Mouse (Mus musculus) myocyte (in vitro differentiated cells): ENCODE data around the gene Gapt.

ENCODE experiments used
- E2F4 ChIP-seq: IDR thresholded peaks from one replicate; pipeline ENCODE4 v1.6.1; 2011; ENCODE audit warnings: mild to moderate bottlenecking, control low read depth, moderate library complexity; ENCODE audit not compliant: insufficient read depth
- POLR2A ChIP-seq: IDR thresholded peaks from one replicate; pipeline ENCODE4 v1.6.1; 2011; ENCODE audit warnings: low read depth, mild to moderate bottlenecking, control low read depth, moderate library complexity; ENCODE audit not compliant: insufficient read length
- USF1 ChIP-seq: IDR thresholded peaks from one replicate; pipeline ENCODE4 v1.6.1; 2011; ENCODE audit warnings: low read depth, mild to moderate bottlenecking, control low read depth, moderate library complexity

DNA sequence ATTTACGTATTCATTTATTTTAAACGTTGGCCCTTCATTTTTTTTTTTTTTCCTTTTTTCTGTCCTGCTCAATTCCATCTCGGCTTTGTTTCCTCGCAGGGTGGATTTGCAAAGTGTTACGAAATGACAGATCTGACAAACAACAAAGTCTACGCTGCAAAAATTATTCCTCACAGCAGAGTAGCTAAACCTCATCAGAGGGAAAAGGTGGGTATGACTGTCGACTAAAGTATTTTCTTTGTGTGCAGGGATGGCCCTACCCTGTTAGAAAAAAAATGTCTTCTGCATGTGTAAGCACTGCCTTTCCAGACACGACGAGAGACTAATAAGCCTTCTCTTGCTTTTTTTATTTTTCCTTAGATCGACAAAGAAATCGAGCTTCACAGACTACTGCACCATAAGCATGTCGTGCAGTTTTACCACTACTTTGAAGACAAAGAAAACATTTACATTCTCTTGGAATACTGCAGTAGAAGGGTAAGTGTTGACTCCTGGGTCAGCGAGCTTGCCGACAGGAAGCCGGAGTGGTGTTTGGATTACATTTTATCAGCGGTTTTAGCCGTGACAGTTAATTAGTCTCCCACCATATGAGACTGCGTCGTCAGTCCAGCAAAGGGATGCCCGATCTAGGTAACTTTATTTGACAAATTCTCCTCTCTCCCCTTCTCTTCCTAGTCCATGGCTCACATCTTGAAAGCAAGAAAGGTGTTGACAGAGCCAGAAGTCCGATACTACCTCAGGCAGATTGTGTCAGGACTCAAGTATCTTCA is 39.1 kb upstream of the Gapt start:
- TF ChIP-seq USF1 (no peak), POLR2A (no peak), E2F4 (no peak)
